Mouse (Mus musculus): ENCODE results near the gene Rgl3. TPM values are rescaled to one million over a fixed set of nuclear protein-coding genes. Genes with fewer than 3 reads are reported as not detected.

The Rgl3 gene
- polyA plus RNA-seq, 2 experiments: 0.19 to 0.27 TPM

- Histone ChIP-seq H3K27ac (no peak overlapping the region), H3K4me3 (ENCODE audit: insufficient read depth in 1 of 2, low read depth in 2 of 2, low read length in 2 of 2) (no peak overlapping the region), H3K4me1 (replicated peaks; ENCODE audit: control insufficient read depth in 2 of 2, insufficient read depth in 2 of 2, low read length in 1 of 2) (0 out of 4 replicates have a peak, but pooled peaks cover 0 to 2% of the 10 kb centered on the region in 2 experiments), H3K27me3 (ENCODE audit: control insufficient read depth, insufficient read depth, low read length) (no peaks in the 10 kb centered on the region; the same call in 1 of the 2 replicates), H3K4me2 (ENCODE audit: low read depth) (no peak overlapping the region), H3K36me3 (replicated peaks; ENCODE audit: control insufficient read depth, insufficient read depth, low read depth) (no peaks in the 10 kb centered on the region), H3K9me3 (ENCODE audit: control insufficient read depth, low read length) (no peaks in the 10 kb centered on the region), H3K9ac (replicated peaks) (no peak overlapping the region)
- ATAC-seq (ENCODE audit: insufficient read depth): no peak
- WGBS (ENCODE audit: insufficient replicate concordance): 59% methylated on average over 12 of the region's 12 CpGs
- no peak for DNase-seq (ENCODE audit: low read depth in 3 of 3, low spot score in 3 of 3)
- TF ChIP-seq CTCF (IDR thresholded peaks at IDR 0.05; ENCODE audit: low read depth): no peak
Measured at GRCm38 (mm10) chr9:21943046-21943445, 46.2 kb downstream of the Rgl3 start.

GRCm38 (mm10) chr9:21938234-21938855, 50.9 kb downstream of the Rgl3 start:
- 54% methylated on average over 4 of the region's 4 CpGs for WGBS (ENCODE audit: insufficient replicate concordance)
- no peak overlapping the region for H3K4me3 ChIP-seq (ENCODE audit: insufficient read depth in 1 of 2, low read depth in 2 of 2, low read length in 2 of 2)
- H3K36me3 ChIP-seq (replicated peaks; ENCODE audit: control insufficient read depth, insufficient read depth, low read depth): no peaks in the 10 kb centered on the region
- no peak overlapping the region for H3K9ac ChIP-seq (replicated peaks)
- DNase-seq (ENCODE audit: low read depth in 3 of 3, low spot score in 3 of 3) (no peak), ATAC-seq (ENCODE audit: insufficient read depth) (no peak)
- TF ChIP-seq CTCF (IDR thresholded peaks at IDR 0.05; ENCODE audit: low read depth) (no peak), EP300 (IDR thresholded peaks at IDR 0.05; ENCODE audit: low read depth) (no peak)
- no peaks in the 10 kb centered on the region for H3K27me3 ChIP-seq (ENCODE audit: control insufficient read depth, insufficient read depth, low read length)
- no peak overlapping the region for H3K27ac ChIP-seq
- no peaks in the 10 kb centered on the region; a peak in 2 of 4 replicates for H3K4me1 ChIP-seq (replicated peaks; ENCODE audit: control insufficient read depth in 2 of 2, insufficient read depth in 2 of 2, low read length in 1 of 2)
- no peaks in the 10 kb centered on the region for H3K9me3 ChIP-seq (ENCODE audit: control insufficient read depth, low read length)
- no peak overlapping the region for H3K4me2 ChIP-seq (ENCODE audit: low read depth)

- WGBS (ENCODE audit: insufficient replicate concordance): 65% methylated on average over 4 of the region's 4 CpGs
- Histone ChIP-seq H3K27ac (no peak overlapping the region), H3K27me3 (ENCODE audit: control insufficient read depth, insufficient read depth, low read length) (no peaks in the 10 kb centered on the region), H3K9ac (replicated peaks) (no peak overlapping the region), H3K9me3 (ENCODE audit: control insufficient read depth, low read length) (no peaks in the 10 kb centered on the region), H3K4me1 (replicated peaks; ENCODE audit: control insufficient read depth in 2 of 2, insufficient read depth in 2 of 2, low read length in 1 of 2) (no peaks in the 10 kb centered on the region; a peak in 2 of 4 replicates), H3K36me3 (replicated peaks; ENCODE audit: control insufficient read depth, insufficient read depth, low read depth) (no peaks in the 10 kb centered on the region), H3K4me3 (ENCODE audit: insufficient read depth in 1 of 2, low read depth in 2 of 2, low read length in 2 of 2) (no peak overlapping the region), H3K4me2 (ENCODE audit: low read depth) (no peak overlapping the region)
- no peak for TF ChIP-seq CTCF (IDR thresholded peaks at IDR 0.05; ENCODE audit: low read depth)
- no peak for TF ChIP-seq EP300 (IDR thresholded peaks at IDR 0.05; ENCODE audit: low read depth)
- DNase-seq (ENCODE audit: low read depth in 3 of 3, low spot score in 3 of 3) (no peak), ATAC-seq (ENCODE audit: insufficient read depth) (no peak)
Measured at GRCm38 (mm10) chr9:21937711-21938175, 51.5 kb downstream of the Rgl3 start.

GRCm38 (mm10) chr9:21936692-21937570, 52.3 kb downstream of the Rgl3 start, which contains the start of gene Plppr2:
Plppr2 (plus strand) TSS chr9:21937033.
- WGBS (ENCODE audit: insufficient replicate concordance): 2% methylated on average over 42 of the region's 43 CpGs
- no peak within 1 kb of the TSS for H3K27ac ChIP-seq
- H3K27me3 ChIP-seq (ENCODE audit: control insufficient read depth, insufficient read depth, low read length): no peaks in the 10 kb centered on the region
- peak within 1 kb of the TSS; percentile 67 for H3K4me2 ChIP-seq (ENCODE audit: low read depth)
- H3K36me3 ChIP-seq (replicated peaks; ENCODE audit: control insufficient read depth, insufficient read depth, low read depth): no peaks in the 10 kb centered on the region
- H3K4me3 ChIP-seq (ENCODE audit: insufficient read depth in 1 of 2, low read depth in 2 of 2, low read length in 2 of 2): peak within 1 kb of the TSS; percentile 38 to 43
- no peak within 1 kb of the TSS for H3K9ac ChIP-seq (replicated peaks)
- no peaks in the 10 kb centered on the region; a peak in 2 of 4 replicates for H3K4me1 ChIP-seq (replicated peaks; ENCODE audit: control insufficient read depth in 2 of 2, insufficient read depth in 2 of 2, low read length in 1 of 2)
- no peaks in the 10 kb centered on the region for H3K9me3 ChIP-seq (ENCODE audit: control insufficient read depth, low read length)
- TF ChIP-seq CTCF (IDR thresholded peaks at IDR 0.05; ENCODE audit: low read depth): no peak
- no peak for TF ChIP-seq EP300 (IDR thresholded peaks at IDR 0.05; ENCODE audit: low read depth)
- DNase-seq (ENCODE audit: low read depth in 3 of 3, low spot score in 3 of 3): peak; percentile 79 to 81 (median 80)
- ATAC-seq (ENCODE audit: insufficient read depth): peak; percentile 90
